Mouse (Mus musculus) MEL (cell line): Measurements from ENCODE around the gene Bud31.

ENCODE experiments used
- CHD2 ChIP-seq: IDR thresholded peaks from 2 replicates; pipeline ENCODE4 v1.6.1; 2011; ENCODE audit warnings: low read length, improper control_type of control experiment
- CTCF ChIP-seq, 3 experiments: IDR thresholded peaks in 2 of 3; conservative IDR thresholded peaks in 1 of 3; 2 replicates each; pipeline ENCODE4 v1.5.1; 2011 to 2012; ENCODE audit warnings: low read length in 3 of 3, low read depth in 2 of 3, mild to moderate bottlenecking in 2 of 3, improper control_type of control experiment in 1 of 3, inconsistent platforms in 1 of 3, mixed read lengths in 1 of 3, moderate library complexity in 1 of 3; ENCODE audit not compliant: control insufficient read depth in 1 of 3, insufficient read depth in 1 of 3, poor library complexity in 1 of 3, severe bottlenecking in 1 of 3
- EP300 ChIP-seq, 2 experiments: IDR thresholded peaks; 2 replicates each; pipeline ENCODE4 v1.6.1; 2011; ENCODE audit warnings: improper control_type of control experiment in 2 of 2, low read length in 2 of 2, low read depth in 1 of 2, mild to moderate bottlenecking in 1 of 2
- GABPA ChIP-seq: IDR thresholded peaks from 2 replicates; pipeline ENCODE4 v1.6.1; 2012; ENCODE audit warnings: low read depth, mild to moderate bottlenecking, inconsistent platforms, low read length, improper control_type of control experiment, moderate library complexity
- MAFK ChIP-seq: IDR thresholded peaks from 2 replicates; pipeline ENCODE4 v1.6.1; 2011; ENCODE audit warnings: low read depth, mild to moderate bottlenecking, low read length, improper control_type of control experiment, borderline replicate concordance
- POLR2A ChIP-seq, 2 experiments: IDR thresholded peaks; 2 replicates each; pipeline ENCODE4 v1.6.1; 2011 to 2012; ENCODE audit warnings: low read length in 2 of 2, mild to moderate bottlenecking in 2 of 2, control low read depth in 1 of 2, improper control_type of control experiment in 1 of 2, low read depth in 1 of 2, moderate library complexity in 1 of 2; ENCODE audit not compliant: control insufficient read depth in 1 of 2, insufficient read depth in 1 of 2, poor library complexity in 1 of 2
- POLR2AphosphoS5 ChIP-seq: IDR thresholded peaks from 2 replicates; pipeline ENCODE4 v1.6.1; 2012; ENCODE audit warnings: low read depth, borderline replicate concordance, mild to moderate bottlenecking, inconsistent platforms, low read length, moderate library complexity, mixed read lengths
- USF1 ChIP-seq: IDR thresholded peaks from 2 replicates; pipeline ENCODE4 v1.6.1; 2014; ENCODE audit warnings: low read depth, mild to moderate bottlenecking, inconsistent platforms, low read length, improper control_type of control experiment, moderate library complexity

DNA sequence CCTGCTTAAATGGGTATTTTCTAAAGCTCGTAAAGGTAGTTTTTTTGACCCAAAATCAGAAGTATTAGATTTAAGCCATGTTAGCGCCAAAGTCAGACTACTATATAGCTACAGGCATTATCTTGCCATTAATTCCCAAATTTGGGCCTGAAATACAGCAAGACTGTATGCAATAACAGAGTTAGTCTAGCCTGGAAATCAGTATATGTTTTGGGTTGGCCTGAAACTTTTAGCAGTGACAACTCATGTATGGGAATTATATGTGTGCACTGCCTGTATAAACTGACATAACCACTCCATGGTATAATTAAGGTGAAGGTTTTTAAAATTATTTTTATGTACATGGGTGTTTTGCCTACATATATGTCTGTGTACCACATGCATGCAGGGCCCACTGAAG lies 51.8 kb downstream of the Bud31 start, which contains the start of gene Atp5j2:
- no peak; a peak in 1 of 4 replicates for TF ChIP-seq EP300 (IDR thresholded peaks at IDR 0.05; ENCODE audit: low read depth in 1 of 2, low read length in 2 of 2)
- TF ChIP-seq POLR2AphosphoS5, result no peak
- no peak for TF ChIP-seq POLR2A (IDR thresholded peaks at IDR 0.05; ENCODE audit: control insufficient read depth in 1 of 2, insufficient read depth in 1 of 2, low read depth in 1 of 2, low read length in 2 of 2, poor library complexity in 1 of 2)
- TF ChIP-seq GABPA, result no peak
- no peak for TF ChIP-seq CHD2
- no peak for TF ChIP-seq MAFK
- TF ChIP-seq CTCF (IDR thresholded peaks at IDR 0.05 in 2 of 3, conservative IDR thresholded peaks at IDR 0.05 in 1 of 3; ENCODE audit: control insufficient read depth in 1 of 3, insufficient read depth in 1 of 3, low read depth in 2 of 3, low read length in 3 of 3, poor library complexity in 1 of 3, severe bottlenecking in 1 of 3), result no peak
- TF ChIP-seq USF1, result no peak
